Mouse (Mus musculus): Measurements from ENCODE around the gene Zfp354a. TPM values are rescaled to one million over a fixed set of nuclear protein-coding genes. Genes with fewer than 3 reads are reported as not detected.
"Not testable (repeated sequence)": the region's sequence is repeated elsewhere in the genome, so short reads cannot be mapped to it uniquely, and the experiment has no call there.

Zfp354a gene
- total and polyA plus RNA-seq, 3 experiments, result not detected

DNA sequence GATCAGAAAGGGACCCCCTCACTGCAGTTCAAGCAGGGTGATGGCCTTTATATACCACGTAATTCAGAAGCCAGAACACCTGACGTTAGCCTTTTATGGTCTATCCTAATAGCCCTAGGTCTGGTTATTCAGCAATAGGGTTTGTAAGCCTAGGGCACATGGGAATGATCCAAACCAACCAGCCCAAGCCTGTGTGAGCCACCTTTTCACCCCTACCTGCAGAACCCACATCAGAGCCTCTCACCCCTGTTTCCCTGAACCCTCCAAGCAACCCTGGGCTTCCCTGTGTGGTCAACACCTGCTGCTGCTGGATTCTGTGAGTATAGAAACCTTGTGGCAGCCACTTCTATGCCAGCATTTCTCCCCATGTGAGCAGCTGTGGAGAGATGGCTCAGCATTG lies 28.8 kb upstream of the Zfp354a start:
- TF ChIP-seq NRF1 (IDR thresholded peaks at IDR 0.05; ENCODE audit: insufficient read depth, low read depth, low read length, poor library complexity, severe bottlenecking), result no peak
- TF ChIP-seq BHLHE40 (IDR thresholded peaks at IDR 0.05; ENCODE audit: borderline replicate concordance, low read depth, low read length), result no peak
- no peak for TF ChIP-seq E2F4 (IDR thresholded peaks at IDR 0.05; ENCODE audit: borderline replicate concordance, low read depth, low read length)
- no peak for TF ChIP-seq GATA1 (IDR thresholded peaks at IDR 0.05; ENCODE audit: low read depth, low read length)
- no peak for TF ChIP-seq RCOR1 (IDR thresholded peaks at IDR 0.05; ENCODE audit: low read depth, low read length)
- TF ChIP-seq POLR2AphosphoS2 (IDR thresholded peaks at IDR 0.05; ENCODE audit: low read length), result no peak
- TF ChIP-seq ZC3H11A (IDR thresholded peaks at IDR 0.05; ENCODE audit: low read depth, low read length), result no peak
- no peak for TF ChIP-seq TCF12 (IDR thresholded peaks at IDR 0.05; ENCODE audit: low read depth, low read length)
- no peak for TF ChIP-seq ETS1 (IDR thresholded peaks at IDR 0.05; ENCODE audit: low read depth, low read length)
- H3K9me3 ChIP-seq (replicated peaks; ENCODE audit: insufficient read depth, low read length), result no peaks in the 10 kb centered on the region
- H3K9ac ChIP-seq (ENCODE audit: control insufficient read depth, low read depth, low read length, poor library complexity, severe bottlenecking), result no peak overlapping the region
- DNase-seq (ENCODE audit: low read depth, low spot score), result no peak
- no peaks in the 10 kb centered on the region for H3K36me3 ChIP-seq (ENCODE audit: control insufficient read depth in 1 of 2, insufficient read depth in 2 of 2, low read length in 2 of 2)
- no peaks in the 10 kb centered on the region for H3K4me1 ChIP-seq (ENCODE audit: control insufficient read depth in 1 of 2, insufficient read depth in 2 of 2, low read length in 2 of 2)
- H3K27me3 ChIP-seq (ENCODE audit: control insufficient read depth in 1 of 2, insufficient read depth in 2 of 2, low read length in 2 of 2), result no peaks in the 10 kb centered on the region
- no peak overlapping the region for H3K27ac ChIP-seq (ENCODE audit: control insufficient read depth, low read depth, low read length)
- H3K79me2 ChIP-seq (ENCODE audit: control insufficient read depth, insufficient read depth, low read length, poor library complexity), result no peaks in the 10 kb centered on the region
- no peak overlapping the region for H3K4me3 ChIP-seq (ENCODE audit: control insufficient read depth in 1 of 2, insufficient read depth in 1 of 2, low read depth in 2 of 2, low read length in 2 of 2)

DNA sequence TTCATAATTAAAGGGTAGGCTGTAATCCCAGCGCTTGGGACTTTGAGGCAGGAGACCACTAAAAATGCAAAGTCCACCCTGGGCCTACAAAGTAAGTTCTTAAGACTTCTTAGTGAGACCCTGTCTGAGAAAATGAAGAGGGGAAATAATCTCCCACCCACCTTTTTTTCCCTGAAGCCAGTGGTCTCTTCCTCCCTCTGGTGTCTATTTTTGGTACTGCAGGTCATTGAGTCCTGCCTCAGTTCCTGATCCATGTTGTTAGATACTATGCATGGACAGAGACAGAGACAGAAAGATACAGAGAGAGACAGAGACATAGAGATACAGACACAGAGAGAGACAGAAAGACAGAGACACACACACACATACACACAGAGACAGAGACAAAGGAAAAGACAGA lies 26.2 kb upstream of the Zfp354a start:
- H3K9ac ChIP-seq (ENCODE audit: control insufficient read depth, low read depth, low read length, poor library complexity, severe bottlenecking), result no peak overlapping the region
- no peaks in the 10 kb centered on the region for H3K4me1 ChIP-seq (ENCODE audit: control insufficient read depth in 1 of 2, insufficient read depth in 2 of 2, low read length in 2 of 2)
- H3K9me3 ChIP-seq (replicated peaks; ENCODE audit: insufficient read depth, low read length), result no peaks in the 10 kb centered on the region
- no peaks in the 10 kb centered on the region for H3K27me3 ChIP-seq (ENCODE audit: control insufficient read depth in 1 of 2, insufficient read depth in 2 of 2, low read length in 2 of 2)
- H3K4me3 ChIP-seq (ENCODE audit: control insufficient read depth in 1 of 2, insufficient read depth in 1 of 2, low read depth in 2 of 2, low read length in 2 of 2), result no peak overlapping the region
- H3K79me2 ChIP-seq (ENCODE audit: control insufficient read depth, insufficient read depth, low read length, poor library complexity), result no peaks in the 10 kb centered on the region
- TF ChIP-seq ETS1 (IDR thresholded peaks at IDR 0.05; ENCODE audit: low read depth, low read length), result no peak
- no peak for DNase-seq (ENCODE audit: low read depth, low spot score)
- H3K27ac ChIP-seq (ENCODE audit: control insufficient read depth, low read depth, low read length), result no peak overlapping the region
- no peaks in the 10 kb centered on the region for H3K36me3 ChIP-seq (ENCODE audit: control insufficient read depth in 1 of 2, insufficient read depth in 2 of 2, low read length in 2 of 2)

DNA sequence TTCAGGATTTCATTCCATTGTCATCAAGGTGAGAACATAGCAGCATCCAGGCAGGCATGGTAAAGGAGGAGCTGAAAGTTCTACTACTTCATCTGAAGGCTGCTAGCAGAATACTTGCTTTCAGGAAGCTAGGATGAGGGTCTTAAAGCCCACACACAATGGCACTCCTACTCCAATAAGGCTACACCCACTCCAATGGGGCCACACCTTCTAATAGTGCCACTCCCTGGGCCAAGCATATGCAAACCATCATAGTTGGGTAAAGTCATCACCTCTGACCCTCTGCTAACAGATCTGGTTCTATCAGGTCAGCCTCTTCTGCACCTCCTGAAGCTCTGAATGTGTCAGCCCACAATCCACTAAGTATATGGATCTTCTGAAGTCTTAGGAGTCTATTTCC lies 24.9 kb upstream of the Zfp354a start:
- not testable (repeated sequence) for H3K27me3 ChIP-seq (ENCODE audit: control insufficient read depth in 1 of 2, insufficient read depth in 2 of 2, low read length in 2 of 2); H3K4me3 ChIP-seq (ENCODE audit: control insufficient read depth in 1 of 2, insufficient read depth in 1 of 2, low read depth in 2 of 2, low read length in 2 of 2); DNase-seq (ENCODE audit: low read depth, low spot score); H3K79me2 ChIP-seq (ENCODE audit: control insufficient read depth, insufficient read depth, low read length, poor library complexity); H3K36me3 ChIP-seq (ENCODE audit: control insufficient read depth in 1 of 2, insufficient read depth in 2 of 2, low read length in 2 of 2); H3K9me3 ChIP-seq (replicated peaks; ENCODE audit: insufficient read depth, low read length); H3K4me1 ChIP-seq (ENCODE audit: control insufficient read depth in 1 of 2, insufficient read depth in 2 of 2, low read length in 2 of 2); H3K27ac ChIP-seq (ENCODE audit: control insufficient read depth, low read depth, low read length); H3K9ac ChIP-seq (ENCODE audit: control insufficient read depth, low read depth, low read length, poor library complexity, severe bottlenecking)

DNA sequence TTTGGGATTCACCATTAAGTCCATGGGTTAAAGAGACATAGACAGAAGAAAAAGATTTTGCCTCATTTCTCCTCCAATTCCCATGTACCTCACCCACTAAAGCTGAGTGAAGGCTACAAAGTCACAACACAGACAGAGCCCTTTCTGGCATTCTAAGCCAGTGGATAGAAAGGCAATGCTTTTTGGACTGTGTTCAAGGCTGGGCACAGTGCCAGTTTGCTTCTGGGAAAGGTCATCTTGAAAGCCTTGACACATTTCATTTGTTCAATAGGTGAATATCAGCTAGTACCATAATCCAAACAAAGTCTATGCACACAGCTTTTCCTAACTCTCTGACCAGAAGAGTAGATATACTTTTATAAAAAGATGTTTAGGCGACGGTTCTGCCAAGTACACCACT lies 23.1 kb upstream of the Zfp354a start:
- DNase-seq (ENCODE audit: low read depth, low spot score), result no peak
- TF ChIP-seq SIN3A (IDR thresholded peaks at IDR 0.05; ENCODE audit: low read length) (no peak), JUND (IDR thresholded peaks at IDR 0.05; ENCODE audit: low read depth, low read length) (no peak), CTCF (IDR thresholded peaks at IDR 0.05 in 2 of 3, conservative IDR thresholded peaks at IDR 0.05 in 1 of 3; ENCODE audit: control insufficient read depth in 1 of 3, insufficient read depth in 1 of 3, low read depth in 2 of 3, low read length in 3 of 3, poor library complexity in 1 of 3, severe bottlenecking in 1 of 3) (no peak), RAD21 (IDR thresholded peaks at IDR 0.05; ENCODE audit: low read depth, low read length) (no peak), POLR2A (IDR thresholded peaks at IDR 0.05; ENCODE audit: control insufficient read depth in 1 of 2, insufficient read depth in 1 of 2, low read depth in 1 of 2, low read length in 2 of 2, poor library complexity in 1 of 2) (no peak), NELFE (IDR thresholded peaks at IDR 0.05; ENCODE audit: low read depth, low read length) (no peak), RCOR1 (IDR thresholded peaks at IDR 0.05; ENCODE audit: low read depth, low read length) (no peak), TAL1 (IDR thresholded peaks at IDR 0.05; ENCODE audit: low read length) (no peak), ZMIZ1 (IDR thresholded peaks at IDR 0.05; ENCODE audit: low read depth, low read length) (no peak), TBP (IDR thresholded peaks at IDR 0.05; ENCODE audit: low read depth, low read length) (no peak), MAX (IDR thresholded peaks at IDR 0.05; ENCODE audit: low read length) (no peak), GABPA (IDR thresholded peaks at IDR 0.05; ENCODE audit: low read depth, low read length) (no peak), MYB (IDR thresholded peaks at IDR 0.05; ENCODE audit: low read depth, low read length) (no peak), USF1 (IDR thresholded peaks at IDR 0.05; ENCODE audit: low read depth, low read length) (no peak)
- Histone ChIP-seq H3K4me1 (ENCODE audit: control insufficient read depth in 1 of 2, insufficient read depth in 2 of 2, low read length in 2 of 2) (no peaks in the 10 kb centered on the region), H3K9me3 (replicated peaks; ENCODE audit: insufficient read depth, low read length) (no peaks in the 10 kb centered on the region), H3K9ac (ENCODE audit: control insufficient read depth, low read depth, low read length, poor library complexity, severe bottlenecking) (no peak overlapping the region), H3K27me3 (ENCODE audit: control insufficient read depth in 1 of 2, insufficient read depth in 2 of 2, low read length in 2 of 2) (no peaks in the 10 kb centered on the region), H3K79me2 (ENCODE audit: control insufficient read depth, insufficient read depth, low read length, poor library complexity) (no peaks in the 10 kb centered on the region), H3K27ac (ENCODE audit: control insufficient read depth, low read depth, low read length) (no peak overlapping the region), H3K4me3 (ENCODE audit: control insufficient read depth in 1 of 2, insufficient read depth in 1 of 2, low read depth in 2 of 2, low read length in 2 of 2) (no peak overlapping the region), H3K36me3 (ENCODE audit: control insufficient read depth in 1 of 2, insufficient read depth in 2 of 2, low read length in 2 of 2) (no peaks in the 10 kb centered on the region)
